Mouse (Mus musculus): Measurements from ENCODE around the gene Ptpra. TPM values are rescaled to one million over a fixed set of nuclear protein-coding genes. Genes with fewer than 3 reads are reported as not detected.

Ptpra gene
- 1.2 and 1.9 TPM in 2 replicates for polyA plus RNA-seq (2012)

DNA sequence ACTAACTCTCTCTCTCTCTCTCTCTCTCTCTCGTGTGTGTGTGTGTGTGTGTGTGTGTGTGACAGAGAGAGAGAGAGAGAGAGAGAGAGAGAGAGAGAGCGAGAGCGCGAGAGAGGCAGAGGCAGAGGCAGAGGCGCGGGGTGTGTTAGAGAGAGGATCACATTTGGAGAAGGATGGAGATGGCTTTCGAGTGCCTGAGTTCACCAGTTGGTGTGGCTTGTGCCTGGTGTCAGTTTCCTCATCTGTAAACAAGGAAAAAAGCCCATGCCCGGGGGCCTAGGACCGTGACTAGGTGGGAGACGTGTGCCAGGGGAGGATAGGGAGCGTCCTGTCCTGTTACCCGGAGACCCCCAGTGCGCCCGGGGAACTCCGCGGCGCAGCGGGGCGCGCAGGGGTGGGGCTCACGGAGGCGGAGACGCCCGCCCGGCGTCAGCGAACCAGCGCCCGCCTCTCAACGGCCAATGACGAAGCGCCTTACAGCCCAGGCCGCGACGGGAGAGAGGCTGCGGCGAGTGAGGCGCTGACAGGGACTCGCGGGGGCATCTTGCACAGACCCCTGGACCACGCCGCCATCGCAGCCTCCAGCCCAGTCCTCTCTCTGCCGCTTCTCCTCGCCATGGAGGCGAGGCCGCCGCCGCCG, at the start of gene Ptpra:
Gene Ptpra (plus strand): TSS at position 485 of the 640 bp plus-strand sequence.
- no peak for TF ChIP-seq TAL1 (IDR thresholded peaks at IDR 0.05; ENCODE audit: low read length)
- no peak for TF ChIP-seq GATA1 (IDR thresholded peaks at IDR 0.05; ENCODE audit: low read length)
- Histone ChIP-seq H3K27me3 (ENCODE audit: control insufficient read depth) (peaks cover 20% of the 10 kb centered on the region), H3K4me3 (replicated peaks) (peak within 1 kb of the TSS; percentile 95), H3K9me3 (ENCODE audit: control insufficient read depth, low read length) (no peaks in the 10 kb centered on the region), H3K36me3 (ENCODE audit: control insufficient read depth) (peaks cover 7% of the 10 kb centered on the region), H3K4me1 (ENCODE audit: control insufficient read depth) (peaks cover 49% of the 10 kb centered on the region)

DNA sequence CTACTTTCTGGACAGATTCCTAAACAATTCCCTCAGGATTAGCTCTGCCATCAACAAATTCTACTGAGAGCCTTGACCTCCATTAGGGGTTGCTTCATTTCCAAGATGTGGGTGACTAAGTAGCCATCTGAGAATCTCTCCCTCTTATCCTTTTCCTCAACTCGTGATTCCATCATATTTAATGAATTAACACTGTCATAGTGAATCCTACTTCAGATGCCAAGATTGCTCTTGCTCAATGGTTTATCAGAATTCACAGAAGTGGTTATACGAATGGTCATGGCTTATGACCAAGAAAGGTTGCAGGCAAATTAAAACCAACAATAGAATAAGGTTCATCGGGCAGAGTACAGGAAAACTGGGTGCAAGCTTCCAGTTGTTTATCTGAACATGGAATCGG, 48.2 kb upstream of the Ptpra start:
- no peak overlapping the region for H3K4me3 ChIP-seq (replicated peaks)
- TF ChIP-seq GATA1 (IDR thresholded peaks at IDR 0.05; ENCODE audit: low read length) (no peak), TAL1 (IDR thresholded peaks at IDR 0.05; ENCODE audit: low read length) (no peak)
- H3K9me3 ChIP-seq (ENCODE audit: control insufficient read depth, low read length), result no peaks in the 10 kb centered on the region
- no peaks in the 10 kb centered on the region for H3K36me3 ChIP-seq (ENCODE audit: control insufficient read depth)
- H3K4me1 ChIP-seq (ENCODE audit: control insufficient read depth), result peaks cover 2% of the 10 kb centered on the region; the same call in 1 of the 2 replicates
- peaks cover 28% of the 10 kb centered on the region for H3K27me3 ChIP-seq (ENCODE audit: control insufficient read depth)

DNA sequence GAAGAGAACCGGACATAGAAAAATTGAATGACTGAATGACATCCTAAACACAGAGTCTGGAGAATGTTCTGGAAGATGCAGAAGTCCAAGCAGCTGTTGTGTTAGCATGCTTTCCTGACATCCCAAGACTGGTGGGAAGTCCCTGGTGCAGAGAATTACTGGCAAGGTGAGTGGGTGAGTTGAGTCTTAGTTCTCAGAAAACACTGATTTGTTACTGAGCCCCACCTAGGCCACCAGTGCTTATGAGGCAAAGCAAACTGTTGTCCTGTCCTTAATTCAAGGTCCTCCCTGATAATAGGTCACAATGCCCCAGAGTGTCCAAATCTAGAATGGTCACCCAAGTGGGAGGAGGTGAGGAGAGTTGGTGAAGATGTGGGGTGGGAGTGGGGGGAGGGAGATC, 45.1 kb upstream of the Ptpra start, which contains the start of the genes Gm28372 and 1700020A23Rik:
Gene Gm28372 (plus strand): TSS at position 301 of the 400 bp plus-strand sequence.
Gene 1700020A23Rik (plus strand): TSS at position 321 of the 400 bp plus-strand sequence.
- H3K36me3 ChIP-seq (ENCODE audit: control insufficient read depth), result no peaks in the 10 kb centered on the region
- peaks cover 4% of the 10 kb centered on the region; the same call in 1 of the 2 replicates for H3K27me3 ChIP-seq (ENCODE audit: control insufficient read depth)
- H3K4me3 ChIP-seq (replicated peaks), result no peak within 1 kb of the TSS
- no peaks in the 10 kb centered on the region for H3K4me1 ChIP-seq (ENCODE audit: control insufficient read depth)
- no peaks in the 10 kb centered on the region for H3K9me3 ChIP-seq (ENCODE audit: control insufficient read depth, low read length)
- no peak for TF ChIP-seq GATA1 (IDR thresholded peaks at IDR 0.05; ENCODE audit: low read length)
- TF ChIP-seq TAL1 (IDR thresholded peaks at IDR 0.05; ENCODE audit: low read length), result no peak

DNA sequence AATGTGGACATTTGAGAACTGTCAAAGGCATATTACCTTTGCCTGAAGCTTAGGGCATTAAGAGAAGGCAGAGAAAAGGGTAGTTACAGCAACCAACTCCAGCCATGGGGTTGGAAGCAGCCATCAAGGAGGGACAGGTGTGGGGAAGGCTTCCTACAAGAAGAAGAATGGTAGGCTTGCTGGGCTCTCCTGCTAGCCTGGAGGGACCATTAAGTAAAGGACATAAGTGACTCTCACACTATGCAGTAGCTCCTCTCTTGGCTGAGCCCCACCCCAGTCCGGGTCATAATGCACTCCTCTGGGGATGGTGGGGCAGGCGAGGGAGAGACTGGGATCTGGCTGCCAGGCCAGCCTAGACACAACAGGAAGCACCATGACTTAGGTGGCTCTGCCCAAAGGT, 43.9 kb upstream of the Ptpra start, which contains the start of gene Tmem239:
Gene Tmem239 (plus strand): TSS at position 301 of the 400 bp plus-strand sequence.
- Histone ChIP-seq H3K36me3 (ENCODE audit: control insufficient read depth) (no peaks in the 10 kb centered on the region), H3K4me3 (replicated peaks) (no peak within 1 kb of the TSS), H3K9me3 (ENCODE audit: control insufficient read depth, low read length) (no peaks in the 10 kb centered on the region), H3K27me3 (ENCODE audit: control insufficient read depth) (peaks cover 4% of the 10 kb centered on the region; the same call in 1 of the 2 replicates), H3K4me1 (ENCODE audit: control insufficient read depth) (no peaks in the 10 kb centered on the region; the same call in 1 of the 2 replicates)
- TF ChIP-seq TAL1 (IDR thresholded peaks at IDR 0.05; ENCODE audit: low read length), result no peak
- TF ChIP-seq GATA1 (IDR thresholded peaks at IDR 0.05; ENCODE audit: low read length), result no peak

DNA sequence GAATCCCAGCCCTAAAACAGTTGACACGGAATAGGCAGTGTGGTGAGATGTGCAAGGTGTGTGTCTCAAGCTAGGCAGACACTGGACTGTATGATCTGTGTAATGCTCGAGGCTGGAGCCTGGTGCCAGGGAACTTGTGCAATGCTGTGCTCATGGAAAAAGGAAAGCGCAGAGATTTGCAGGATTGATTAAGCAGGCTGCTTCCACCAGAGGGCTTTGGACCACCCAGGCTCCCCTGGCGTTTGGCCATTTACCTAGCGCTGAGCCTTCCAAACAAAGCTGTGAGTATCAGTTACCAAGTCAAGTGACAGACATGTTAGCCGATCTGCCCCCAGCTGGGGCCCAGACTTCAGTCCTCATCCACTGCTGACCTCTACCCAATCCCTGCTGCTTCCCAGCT, 41.9 kb upstream of the Ptpra start:
- TF ChIP-seq GATA1 (IDR thresholded peaks at IDR 0.05; ENCODE audit: low read length), result no peak
- no peak for TF ChIP-seq TAL1 (IDR thresholded peaks at IDR 0.05; ENCODE audit: low read length)
- Histone ChIP-seq H3K27me3 (ENCODE audit: control insufficient read depth) (no peaks in the 10 kb centered on the region), H3K4me1 (ENCODE audit: control insufficient read depth) (no peaks in the 10 kb centered on the region; the same call in 1 of the 2 replicates), H3K4me3 (replicated peaks) (no peak overlapping the region), H3K36me3 (ENCODE audit: control insufficient read depth) (no peaks in the 10 kb centered on the region), H3K9me3 (ENCODE audit: control insufficient read depth, low read length) (no peaks in the 10 kb centered on the region)

DNA sequence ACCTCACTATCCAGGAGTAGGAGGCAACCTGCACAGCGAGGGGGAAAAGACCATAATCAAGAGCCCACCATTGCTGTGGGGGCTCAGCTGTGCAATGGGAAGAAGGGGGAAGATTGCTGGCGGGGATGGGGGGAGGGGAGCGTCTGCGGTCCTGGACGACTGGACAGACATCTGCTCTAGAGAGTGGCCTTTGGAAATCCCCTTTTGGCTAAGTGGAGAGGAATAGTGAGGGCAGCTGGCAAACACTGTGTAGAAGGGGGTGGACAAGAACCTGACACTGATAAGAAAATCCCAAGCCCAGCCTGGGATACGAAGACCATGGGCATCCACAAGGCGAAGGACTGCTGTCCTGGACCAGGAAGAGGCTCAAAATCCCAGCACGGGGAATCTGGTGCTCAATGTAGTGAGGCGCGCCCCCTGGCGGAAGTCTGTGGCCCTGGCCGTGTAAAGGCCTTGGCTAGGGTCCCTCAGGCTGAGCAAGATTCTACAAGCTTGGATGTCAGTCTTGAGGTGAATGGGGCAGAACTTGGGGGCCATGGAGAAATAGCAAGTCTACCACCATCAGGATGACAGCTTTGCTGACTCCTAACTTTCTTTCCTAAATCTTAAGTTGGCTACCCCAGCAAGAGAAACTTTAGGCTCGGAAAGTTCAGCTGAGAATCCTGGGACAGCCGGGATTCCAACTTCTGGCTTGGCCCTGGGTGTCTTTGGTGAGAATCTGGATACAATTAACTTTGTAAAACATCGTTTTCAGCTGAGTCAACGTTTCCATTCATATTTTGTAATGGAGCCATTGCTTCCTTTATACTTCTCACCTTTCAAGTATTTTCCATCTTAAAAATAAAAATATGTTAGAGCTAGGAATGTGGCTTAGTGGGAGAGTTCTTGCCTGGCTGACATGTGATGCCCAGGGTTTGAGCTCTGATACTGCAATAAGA, 38.3 kb upstream of the Ptpra start:
- no peak overlapping the region for H3K4me3 ChIP-seq (replicated peaks)
- no peak for TF ChIP-seq TAL1 (IDR thresholded peaks at IDR 0.05; ENCODE audit: low read length)
- no peak for TF ChIP-seq GATA1 (IDR thresholded peaks at IDR 0.05; ENCODE audit: low read length)
- no peaks in the 10 kb centered on the region; the same call in 1 of the 2 replicates for H3K27me3 ChIP-seq (ENCODE audit: control insufficient read depth)
- H3K9me3 ChIP-seq (ENCODE audit: control insufficient read depth, low read length), result no peaks in the 10 kb centered on the region
- H3K36me3 ChIP-seq (ENCODE audit: control insufficient read depth), result no peaks in the 10 kb centered on the region
- no peaks in the 10 kb centered on the region; the same call in 1 of the 2 replicates for H3K4me1 ChIP-seq (ENCODE audit: control insufficient read depth)

DNA sequence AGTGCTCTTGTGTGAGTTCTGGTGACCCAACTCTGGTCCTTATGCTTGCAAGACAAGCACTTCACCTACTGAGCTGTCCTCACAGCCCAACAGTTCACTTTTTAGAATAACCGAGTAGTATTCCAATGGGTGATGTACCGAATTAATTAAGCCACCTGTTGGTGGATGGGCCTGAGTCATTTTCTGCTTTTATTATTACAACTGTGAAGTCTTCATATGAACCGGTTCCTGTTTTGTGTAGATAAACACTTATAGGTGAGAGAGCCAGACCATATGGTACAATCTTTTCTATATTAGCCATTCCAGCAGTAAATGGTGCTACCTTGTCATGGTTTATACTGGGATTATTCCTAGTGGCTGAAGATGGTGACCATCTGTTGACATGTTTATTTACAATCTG, 37.3 kb upstream of the Ptpra start:
- H3K4me1 ChIP-seq (ENCODE audit: control insufficient read depth), result no peaks in the 10 kb centered on the region; the same call in 1 of the 2 replicates
- no peak for TF ChIP-seq GATA1 (IDR thresholded peaks at IDR 0.05; ENCODE audit: low read length)
- no peak for TF ChIP-seq TAL1 (IDR thresholded peaks at IDR 0.05; ENCODE audit: low read length)
- no peaks in the 10 kb centered on the region for H3K36me3 ChIP-seq (ENCODE audit: control insufficient read depth)
- H3K9me3 ChIP-seq (ENCODE audit: control insufficient read depth, low read length), result no peaks in the 10 kb centered on the region
- H3K4me3 ChIP-seq (replicated peaks), result no peak overlapping the region
- H3K27me3 ChIP-seq (ENCODE audit: control insufficient read depth), result no peaks in the 10 kb centered on the region; the same call in 1 of the 2 replicates

DNA sequence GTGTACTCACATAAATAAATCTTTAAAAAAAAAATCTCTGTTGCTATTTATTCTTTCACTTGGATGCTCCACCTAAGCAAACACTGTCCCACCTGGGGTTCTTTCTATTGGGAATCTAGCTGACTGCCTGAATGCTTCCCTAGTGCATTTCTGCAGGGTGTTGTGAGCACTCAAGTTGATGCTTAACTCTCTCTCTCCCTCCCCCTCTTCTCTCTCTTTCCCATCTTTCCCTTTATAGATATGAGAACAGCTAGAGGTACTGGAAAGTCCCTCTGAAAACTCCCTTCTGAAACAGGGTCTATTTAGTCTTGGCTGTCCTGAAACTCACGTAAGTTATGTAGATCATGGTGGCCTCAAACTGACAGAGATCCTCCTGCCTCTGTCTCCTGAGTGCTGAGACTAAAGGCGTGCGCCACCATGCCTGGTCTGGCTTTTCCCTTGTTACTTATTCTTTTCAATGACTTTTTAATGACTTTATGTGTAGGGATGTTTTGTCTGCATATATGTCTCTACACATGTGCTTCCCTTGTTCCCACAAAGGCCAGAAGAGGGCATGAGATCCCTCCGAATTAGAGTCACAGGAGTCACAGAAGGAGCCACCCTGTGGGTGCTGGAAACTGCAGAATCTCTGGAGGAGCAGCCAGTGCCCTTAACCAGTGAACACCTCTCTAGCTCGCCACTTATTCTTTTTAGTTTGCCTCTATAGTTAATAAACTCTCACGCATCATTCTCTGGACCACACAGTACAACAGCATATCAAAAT, 35.8 kb upstream of the Ptpra start:
- peaks cover 4% of the 10 kb centered on the region for H3K36me3 ChIP-seq (ENCODE audit: control insufficient read depth)
- no peaks in the 10 kb centered on the region; the same call in 1 of the 2 replicates for H3K27me3 ChIP-seq (ENCODE audit: control insufficient read depth)
- H3K4me1 ChIP-seq (ENCODE audit: control insufficient read depth), result no peaks in the 10 kb centered on the region; the same call in 1 of the 2 replicates
- no peak overlapping the region for H3K4me3 ChIP-seq (replicated peaks)
- TF ChIP-seq GATA1 (IDR thresholded peaks at IDR 0.05; ENCODE audit: low read length) (no peak), TAL1 (IDR thresholded peaks at IDR 0.05; ENCODE audit: low read length) (no peak)
- H3K9me3 ChIP-seq (ENCODE audit: control insufficient read depth, low read length), result no peaks in the 10 kb centered on the region
